Mouse (Mus musculus): Measurements from ENCODE around the gene Tef.

The Tef gene

GRCm38 (mm10) chr15:81798421-81798820, 3.8 kb upstream of the Tef start:
- in situ Hi-C loops (cut with MboI, MseI): no loop called here

- in situ Hi-C loops (cut with MboI, MseI): no loop called here
These were observed 1.8 kb upstream of the Tef start for GRCm38 (mm10) chr15:81800391-81800790.

- in situ Hi-C loops (cut with MboI, MseI): no loop called here
These were observed 725 bp downstream of the Tef start for GRCm38 (mm10) chr15:81802941-81803351.

GRCm38 (mm10) chr15:81803425-81803951, 1.3 kb downstream of the Tef start:
- in situ Hi-C loops (cut with MboI, MseI): no loop called here

GRCm38 (mm10) chr15:81804172-81804571, 2.0 kb downstream of the Tef start:
- in situ Hi-C loops (cut with MboI, MseI): no loop called here

GRCm38 (mm10) chr15:81804883-81805282, 2.7 kb downstream of the Tef start:
- in situ Hi-C loops (cut with MboI, MseI): no loop called here

- in situ Hi-C loops (cut with MboI, MseI): no loop called here
These were observed 3.4 kb downstream of the Tef start for GRCm38 (mm10) chr15:81805624-81806023.

- in situ Hi-C loops (cut with MboI, MseI): no loop called here
These were observed 4.6 kb downstream of the Tef start for GRCm38 (mm10) chr15:81806621-81807404.

- in situ Hi-C loops (cut with MboI, MseI): no loop called here
These were observed 6.6 kb downstream of the Tef start for GRCm38 (mm10) chr15:81808799-81809198.

GRCm38 (mm10) chr15:81809550-81809949, 7.3 kb downstream of the Tef start:
- in situ Hi-C loops (cut with MboI, MseI): no loop called here

- in situ Hi-C loops (cut with MboI, MseI): no loop called here
These were observed 7.9 kb downstream of the Tef start for GRCm38 (mm10) chr15:81810150-81810549.

GRCm38 (mm10) chr15:81810671-81811598, 8.7 kb downstream of the Tef start:
- in situ Hi-C loops (cut with MboI, MseI): no loop called here

GRCm38 (mm10) chr15:81811599-81811996, 9.4 kb downstream of the Tef start:
- in situ Hi-C loops (cut with MboI, MseI): no loop called here

- in situ Hi-C loops (cut with MboI, MseI): no loop called here
These were observed 10.1 kb downstream of the Tef start for GRCm38 (mm10) chr15:81812287-81812686.

- in situ Hi-C loops (cut with MboI, MseI): no loop called here
These were observed 10.7 kb downstream of the Tef start for GRCm38 (mm10) chr15:81812696-81813631.

- in situ Hi-C loops (cut with MboI, MseI): no loop called here
These were observed 11.9 kb downstream of the Tef start for GRCm38 (mm10) chr15:81813986-81814705.

GRCm38 (mm10) chr15:81814716-81815370, 12.6 kb downstream of the Tef start:
- in situ Hi-C loops (cut with MboI, MseI): no loop called here

- in situ Hi-C loops (cut with MboI, MseI): no loop called here
These were observed 16.2 kb downstream of the Tef start for GRCm38 (mm10) chr15:81818404-81818803.

GRCm38 (mm10) chr15:81822631-81823030, 20.4 kb downstream of the Tef start:
- in situ Hi-C loops (cut with MboI, MseI): no loop called here

GRCm38 (mm10) chr15:81824832-81825231, 22.6 kb downstream of the Tef start:
- in situ Hi-C loops (cut with MboI, MseI): no loop called here
